Mouse (Mus musculus) heart, embryonic 16.5 days (tissue): ENCODE measurements around the gene Gm10220. TPM values are rescaled to one million over a fixed set of nuclear protein-coding genes. Genes with fewer than 3 reads are reported as not detected.

Source experiments
- ATAC-seq: fragments of 200-750 bp; cut with Nextera tagmentation; replicated peaks from 2 replicates; pipeline ENCODE4 v1.8.0; 2017; ENCODE audit warnings: moderate number of reproducible peaks; ENCODE audit not compliant: insufficient read depth, low FRiP score; ENCODE audit errors: extremely low read depth
- H3K27ac ChIP-seq: fragments of 300-500 bp; sonication (generic); 2 replicates; pipeline ENCODE4 v1.5.1; 2014; ENCODE audit warnings: mild to moderate bottlenecking, low read length, control low read depth, moderate library complexity
- H3K27me3 ChIP-seq: fragments of 300-500 bp; sonication (generic); 2 replicates; pipeline ENCODE4 v1.6.1; 2014; ENCODE audit warnings: low read length, mixed read lengths; ENCODE audit not compliant: control insufficient read depth, insufficient read depth
- H3K36me3 ChIP-seq: fragments of 300-500 bp; sonication (generic); 2 replicates; pipeline ENCODE4 v1.6.1; 2014; ENCODE audit not compliant: control insufficient read depth, insufficient read depth
- H3K4me1 ChIP-seq: fragments of 300-500 bp; sonication (generic); 2 replicates; pipeline ENCODE4 v1.6.1; 2014; ENCODE audit warnings: low read length, mixed read lengths; ENCODE audit not compliant: control insufficient read depth, insufficient read depth
- H3K4me2 ChIP-seq: fragments of 300-500 bp; sonication (generic); 2 replicates; pipeline ENCODE4 v1.6.1; 2014; ENCODE audit warnings: low read depth, mild to moderate bottlenecking, control low read depth, low read length
- H3K4me3 ChIP-seq: fragments of 300-500 bp; sonication (generic); 2 replicates; pipeline ENCODE4 v1.5.1; 2014; ENCODE audit warnings: mild to moderate bottlenecking, control low read depth, low read length
- H3K9ac ChIP-seq: fragments of 300-500 bp; sonication (generic); 2 replicates; pipeline ENCODE4 v1.6.1; 2014; ENCODE audit warnings: low read length, control low read depth
- H3K9me3 ChIP-seq: fragments of 300-500 bp; sonication (generic); replicated peaks from 2 replicates; pipeline ENCODE4 v1.6.1; 2016; ENCODE audit warnings: low read length; ENCODE audit not compliant: control insufficient read depth
- whole genome bisulfite sequencing: fragments of 180-500 bp; shearing (Covaris S2); extraction: QIAGEN DNeasy Blood & Tissue Kit; methylation state at CpG from one replicate; pipeline ENCODE4 v1.1.7; 2014; 5-methylcytosine and 5-hydroxymethylcytosine counted together
- polyA plus RNA-seq: library from polyadenylated mRNA; unstranded; fragments of >200 nt; fragmentation: Nextera tagmentation; extraction: Ambion mirVana; gene quantifications from 2 replicates; pipeline ENCODE4 v1.2.1, GENCODE M21; 2015

Gm10220 gene
- polyA plus RNA-seq, 1 experiment from 2014 or later = not detected

- no peaks in the 10 kb centered on the region for H3K4me1 ChIP-seq
- no peak overlapping the region for H3K27ac ChIP-seq
- H3K9me3 ChIP-seq = no peaks in the 10 kb centered on the region
- H3K9ac ChIP-seq = no peak overlapping the region
- no peaks in the 10 kb centered on the region for H3K36me3 ChIP-seq
- H3K4me3 ChIP-seq = no peak overlapping the region
- H3K27me3 ChIP-seq = no peaks in the 10 kb centered on the region
- H3K4me2 ChIP-seq = no peak overlapping the region
- 84% methylated on average over 24 of the region's 24 CpGs for WGBS
- no peak for ATAC-seq
These were observed 50.5 kb downstream of the Gm10220 start for GRCm38 (mm10) chr5:26070716-26071115.

Other genes with a start within 250 kb of the Gm10220 start
- 0.10 TPM in 1 of 2 replicates, not detected in the other for gene Gm21663, start 179.0 kb downstream of the Gm10220 start, polyA plus RNA-seq
- gene Gm21671, start 167.0 kb downstream of the Gm10220 start, polyA plus RNA-seq = not detected in 2 replicates
- gene Gm21680, start 148.8 kb downstream of the Gm10220 start, polyA plus RNA-seq = 0.07 TPM in 1 of 2 replicates, not detected in the other
- not detected in 2 replicates for gene Gm21698, start 132.8 kb downstream of the Gm10220 start, polyA plus RNA-seq
- 0.10 TPM in 1 of 2 replicates, not detected in the other for gene Gm1979, start 116.6 kb downstream of the Gm10220 start, polyA plus RNA-seq
- gene Gm5862, start 98.5 kb downstream of the Gm10220 start, polyA plus RNA-seq = not detected in 2 replicates
- 0.05 TPM in 1 of 2 replicates, not detected in the other for gene Speer4a, start 81.9 kb downstream of the Gm10220 start, polyA plus RNA-seq
- not detected in 2 replicates for gene Gm7347, start 62.8 kb downstream of the Gm10220 start, polyA plus RNA-seq
- gene Gm10471, start 32.1 kb downstream of the Gm10220 start, polyA plus RNA-seq = not detected in 2 replicates
- gene 5031410I06Rik, start 16.1 kb downstream of the Gm10220 start, polyA plus RNA-seq = 0.09 TPM in 1 of 2 replicates, not detected in the other
- gene Gm7361, start 136.3 kb upstream of the Gm10220 start, polyA plus RNA-seq = not detected in 2 replicates